ENCODE assay signal across 8 mouse cellular contexts in genomic region chr16:37010370-37010769, GRCm38 (mm10). TPM values are rescaled to one million over a fixed set of nuclear protein-coding genes. Genes with fewer than 3 reads are reported as not detected.
DNase-seq lines count a peak whose midpoint lies in the region; ATAC-seq and TF ChIP-seq lines count a peak whose summit lies in the region.

No protein-coding gene starts in this region.

- TF ChIP-seq CTCF in brain, embryonic 14.5 days (IDR thresholded peaks at IDR 0.05; ENCODE audit: borderline replicate concordance, extremely low read depth, insufficient read depth, insufficient read length): peak; percentile 34

- WGBS in liver, embryonic 13.5 days (ENCODE audit: insufficient replicate concordance): 37% methylated on average over 4 of the region's 4 CpGs

- no peaks in the 10 kb centered on the region for H3K27me3 ChIP-seq in liver, embryonic 13.5 days

- H3K4me1 ChIP-seq in liver, embryonic 13.5 days (replicated peaks): peaks cover 30% of the 10 kb centered on the region

- H3K9me3 ChIP-seq in liver, embryonic 13.5 days (replicated peaks): no peaks in the 10 kb centered on the region

- no peak overlapping the region for H3K4me3 ChIP-seq in liver, embryonic 13.5 days (replicated peaks)

- no peak overlapping the region for H3K27ac ChIP-seq in liver, embryonic 13.5 days

- ATAC-seq in erythroid progenitor cell, adult 5-6 weeks (replicated peaks; ENCODE audit: low FRiP score, poor library complexity, severe bottlenecking): peak; percentile 46
- ATAC-seq in liver, embryonic 13.5 days (ENCODE audit: low read depth): no peak

- DNase-seq in spleen, adult 12 weeks (ENCODE audit: low spot score): peak; percentile 9
- no peak for DNase-seq in spleen, postnatal 14 days (ENCODE audit: low spot score in 2 of 2)
- DNase-seq in brain, embryonic 14.5 days (ENCODE audit: low read depth): peak; percentile 84
- DNase-seq in induced T-regulatory cell, adult 2 months (ENCODE audit: low read depth): peak; percentile 85
- DNase-seq in liver, embryonic 13.5 days: peak; percentile 14
- DNase-seq in neural tube, embryonic 10.5 days (ENCODE audit: extremely low spot score, low spot score): peak; percentile 20
- no peak for DNase-seq in frontal cortex, postnatal 10 days (ENCODE audit: low spot score in 2 of 2)

- H3K36me3 ChIP-seq in liver, embryonic 13.5 days: peaks cover 16% of the 10 kb centered on the region; the same call in 1 of the 2 replicates

- no peak overlapping the region for H3K9ac ChIP-seq in liver, embryonic 13.5 days

- H3K4me2 ChIP-seq in liver, embryonic 13.5 days: no peak overlapping the region

- TF ChIP-seq POLR2A in brain, embryonic 14.5 days (IDR thresholded peaks at IDR 0.05; ENCODE audit: borderline replicate concordance, extremely low read depth, insufficient read depth, insufficient read length, poor library complexity, severe bottlenecking): no peak

RNA-seq across cellular contexts. Expression of gene Polq, which starts 1.2 kb away (rescaled TPM):
- polyA plus RNA-seq in brain, embryonic 14.5 days (2012; rRNA removed): 4.3 and 4.4 TPM in 2 replicates
- 80.5 and 94.1 TPM in 2 replicates for total RNA-seq in erythroid progenitor cell, adult 5-6 weeks (2015; ENCODE audit: low replicate concordance)
- 108 and 116 TPM in 2 replicates for total RNA-seq in erythroid progenitor cell, adult 5-6 weeks (2017; ENCODE audit: low replicate concordance)
- polyA plus RNA-seq in liver, embryonic 13.5 days (2015; fragmentation: Nextera tagmentation; extraction: Ambion mirVana): 9.4 and 12.2 TPM in 2 replicates

RNA-seq across cellular contexts. Expression of gene Fbxo40, which starts 20.1 kb away (rescaled TPM):
- polyA plus RNA-seq in brain, embryonic 14.5 days (2012; rRNA removed): 0.03 and 0.25 TPM in 2 replicates
- not detected in 2 replicates for total RNA-seq in erythroid progenitor cell, adult 5-6 weeks (2015; ENCODE audit: low replicate concordance)
- total RNA-seq in erythroid progenitor cell, adult 5-6 weeks (2017; ENCODE audit: low replicate concordance): not detected in 2 replicates
- not detected in 2 replicates for polyA plus RNA-seq in liver, embryonic 13.5 days (2015; fragmentation: Nextera tagmentation; extraction: Ambion mirVana)

Comparison
In these comparisons a context has a peak if more than half of its experiments do, and no peak if none do; other contexts are left out.
1. DNase-seq: peak in spleen, adult 12 weeks (single experiment), brain, embryonic 14.5 days (single experiment), induced T-regulatory cell, adult 2 months (single experiment), liver, embryonic 13.5 days (single experiment) and neural tube, embryonic 10.5 days (single experiment); none in spleen, postnatal 14 days (0 of 2) and frontal cortex, postnatal 10 days (0 of 2).